Mouse (Mus musculus) myocyte (in vitro differentiated cells): Measurements from ENCODE around the gene Pspc1. TPM values are rescaled to one million over a fixed set of nuclear protein-coding genes. Genes with fewer than 3 reads are reported as not detected.

Experiments
- H3K27me3 ChIP-seq: one replicate; pipeline ENCODE4 v1.6.1; 2011; ENCODE audit not compliant: control insufficient read depth, insufficient read depth, insufficient read length
- H3K36me3 ChIP-seq: one replicate; pipeline ENCODE4 v1.6.1; 2011; ENCODE audit not compliant: control insufficient read depth, insufficient read depth
- H3K4me2 ChIP-seq: one replicate; pipeline ENCODE4 v1.6.1; 2011; ENCODE audit warnings: low read depth, control low read depth
- H3K4me3 ChIP-seq: one replicate; pipeline ENCODE4 v1.5.1; 2011; ENCODE audit warnings: mild to moderate bottlenecking, control low read depth, moderate library complexity
- H3K79me2 ChIP-seq: one replicate; pipeline ENCODE4 v1.6.1; 2011; ENCODE audit not compliant: control insufficient read depth, insufficient read depth
- H3ac ChIP-seq: one replicate; pipeline ENCODE4 v1.6.1; 2011; ENCODE audit not compliant: control insufficient read depth, insufficient read length
- CEBPB ChIP-seq: IDR thresholded peaks from 2 replicates; pipeline ENCODE4 v1.6.1; 2011; ENCODE audit warnings: mild to moderate bottlenecking, moderate library complexity; ENCODE audit not compliant: poor library complexity, insufficient read depth, severe bottlenecking
- E2F4 ChIP-seq: IDR thresholded peaks from one replicate; pipeline ENCODE4 v1.6.1; 2011; ENCODE audit warnings: mild to moderate bottlenecking, control low read depth, moderate library complexity; ENCODE audit not compliant: insufficient read depth
- MAX ChIP-seq: IDR thresholded peaks from one replicate; pipeline ENCODE4 v1.6.1; 2011; ENCODE audit warnings: low read depth, mild to moderate bottlenecking, control low read depth
- MYOD1 ChIP-seq, 3 experiments: IDR thresholded peaks; one replicate each; pipeline ENCODE4 v1.6.1; 2011; ENCODE audit warnings: control low read depth in 2 of 3, low read depth in 2 of 3, mild to moderate bottlenecking in 2 of 3, moderate library complexity in 1 of 3; ENCODE audit not compliant: insufficient read length in 2 of 3, control insufficient read depth in 1 of 3
- MYOG ChIP-seq, 3 experiments: IDR thresholded peaks; one replicate each; pipeline ENCODE4 v1.6.1; 2011; ENCODE audit warnings: control low read depth in 2 of 3, low read depth in 2 of 3, mild to moderate bottlenecking in 2 of 3; ENCODE audit not compliant: insufficient read length in 2 of 3, control insufficient read depth in 1 of 3, insufficient read depth in 1 of 3
- POLR2A ChIP-seq: IDR thresholded peaks from one replicate; pipeline ENCODE4 v1.6.1; 2011; ENCODE audit warnings: low read depth, mild to moderate bottlenecking, control low read depth, moderate library complexity; ENCODE audit not compliant: insufficient read length
- POLR2AphosphoS2 ChIP-seq: IDR thresholded peaks from one replicate; pipeline ENCODE4 v1.6.1; 2011; ENCODE audit warnings: low read depth, control low read depth; ENCODE audit not compliant: insufficient read length
- REST ChIP-seq: IDR thresholded peaks from one replicate; pipeline ENCODE4 v1.6.1; 2011; ENCODE audit warnings: mild to moderate bottlenecking, control low read depth, moderate library complexity; ENCODE audit not compliant: insufficient read depth, insufficient read length
- SRF ChIP-seq: IDR thresholded peaks from one replicate; pipeline ENCODE4 v1.6.1; 2011; ENCODE audit warnings: low read depth; ENCODE audit not compliant: control insufficient read depth, insufficient read length
- TCF12 ChIP-seq: IDR thresholded peaks from one replicate; pipeline ENCODE4 v1.6.1; 2011; ENCODE audit warnings: mild to moderate bottlenecking, control low read depth; ENCODE audit not compliant: poor library complexity, insufficient read depth, severe bottlenecking
- TCF3 ChIP-seq: IDR thresholded peaks from one replicate; pipeline ENCODE4 v1.6.1; 2011; ENCODE audit warnings: low read depth, control low read depth; ENCODE audit not compliant: insufficient read length
- USF1 ChIP-seq: IDR thresholded peaks from one replicate; pipeline ENCODE4 v1.6.1; 2011; ENCODE audit warnings: low read depth, mild to moderate bottlenecking, control low read depth, moderate library complexity
- polyA plus RNA-seq: library from polyadenylated mRNA; unstranded; fragments of >200 nt; fragmentation: generic; extraction: Trizol; gene quantifications from one replicate; pipeline ENCODE4 v1.2.1, GENCODE M21; 2012; ENCODE audit warnings: missing spikeins

Gene Pspc1
- polyA plus RNA-seq, 1 experiment = 9.6 TPM

DNA sequence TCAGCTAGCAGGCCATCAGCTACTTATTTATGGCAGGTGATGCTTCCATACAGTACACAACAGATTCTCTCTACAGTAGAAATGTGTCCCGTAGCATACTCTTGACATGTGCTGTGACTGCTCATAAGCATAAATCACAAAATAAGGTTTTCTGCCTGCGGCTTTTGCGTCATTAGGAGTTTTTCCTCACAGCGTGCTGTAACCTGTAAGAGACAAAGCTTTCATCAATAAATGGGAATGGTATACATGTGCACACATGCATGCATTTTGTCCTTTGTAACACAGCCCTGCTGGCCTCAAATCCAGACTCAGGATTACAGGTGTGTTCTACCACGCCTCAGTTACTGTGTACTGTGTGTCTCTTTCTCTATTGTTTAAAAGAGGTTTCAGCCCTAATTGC is 80.3 kb downstream of the Pspc1 start:
- TF ChIP-seq REST = no peak
- TF ChIP-seq CEBPB = no peak
- no peak for TF ChIP-seq E2F4
- TF ChIP-seq MAX = no peak
- no peak for TF ChIP-seq MYOG (IDR thresholded peaks at IDR 0.05; ENCODE audit: control insufficient read depth in 1 of 3, insufficient read depth in 1 of 3, insufficient read length in 2 of 3, low read depth in 2 of 3)
- TF ChIP-seq POLR2AphosphoS2 = no peak
- TF ChIP-seq TCF3 = no peak
- TF ChIP-seq MYOD1 (IDR thresholded peaks at IDR 0.05; ENCODE audit: control insufficient read depth in 1 of 3, insufficient read length in 2 of 3, low read depth in 2 of 3) = no peak
- TF ChIP-seq SRF = no peak
- Histone ChIP-seq H3K36me3 (peaks cover 68% of the 10 kb centered on the region), H3K4me3 (no peak overlapping the region), H3K27me3 (no peaks in the 10 kb centered on the region), H3K79me2 (no peaks in the 10 kb centered on the region), H3ac (no peak overlapping the region), H3K4me2 (no peak overlapping the region)

DNA sequence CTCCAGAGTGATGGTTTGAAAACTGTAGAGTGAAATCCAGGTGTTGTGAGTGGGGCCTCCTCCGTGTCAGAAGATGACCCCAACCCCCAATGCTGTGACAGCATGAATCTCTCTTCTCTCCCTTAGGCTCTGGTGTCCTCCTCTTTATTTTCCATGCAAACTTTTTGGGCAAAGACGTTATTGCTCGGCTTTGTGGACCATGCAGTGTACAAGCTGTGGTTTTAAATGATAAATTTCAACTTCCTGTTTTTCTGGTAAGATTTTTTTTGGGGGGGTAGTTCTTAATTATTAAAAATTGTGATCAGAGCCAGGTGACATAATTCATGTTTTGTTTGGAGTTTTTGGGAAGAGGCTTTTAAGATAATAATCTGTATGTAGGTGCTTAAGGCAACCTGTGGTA is 82.6 kb downstream of the Pspc1 start:
- Histone ChIP-seq H3K4me3 (no peak overlapping the region), H3K79me2 (no peaks in the 10 kb centered on the region), H3ac (no peak overlapping the region), H3K4me2 (no peak overlapping the region), H3K36me3 (peaks cover 87% of the 10 kb centered on the region), H3K27me3 (no peaks in the 10 kb centered on the region)
- TF ChIP-seq CEBPB (no peak), REST (no peak), POLR2A (no peak), TCF12 (no peak), MAX (no peak), USF1 (no peak), MYOG (IDR thresholded peaks at IDR 0.05; ENCODE audit: control insufficient read depth in 1 of 3, insufficient read depth in 1 of 3, insufficient read length in 2 of 3, low read depth in 2 of 3) (no peak), SRF (no peak), E2F4 (no peak), POLR2AphosphoS2 (no peak), TCF3 (no peak), MYOD1 (IDR thresholded peaks at IDR 0.05; ENCODE audit: control insufficient read depth in 1 of 3, insufficient read length in 2 of 3, low read depth in 2 of 3) (no peak)

DNA sequence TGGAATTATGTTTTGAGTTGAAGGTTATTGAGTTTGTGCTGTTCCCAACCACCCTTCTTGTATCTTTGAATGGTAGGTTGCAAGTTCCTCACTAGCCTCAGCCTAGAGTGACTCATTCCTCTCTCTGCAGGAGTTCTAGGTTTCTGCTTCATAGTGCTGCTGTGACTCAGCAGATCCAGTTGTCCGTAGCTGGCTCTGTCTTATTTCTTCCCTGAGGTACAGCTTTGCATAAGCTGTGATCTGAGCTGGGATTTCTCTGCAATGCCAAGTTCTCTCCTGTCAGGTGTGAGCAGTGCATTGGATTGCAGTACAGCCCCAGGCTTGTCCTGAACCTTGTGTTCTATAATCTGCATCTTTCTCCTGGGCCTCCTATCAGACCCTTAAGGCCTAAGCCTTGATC is 88.3 kb downstream of the Pspc1 start:
- Histone ChIP-seq H3K27me3 (no peaks in the 10 kb centered on the region), H3K4me3 (no peak overlapping the region), H3K4me2 (peak overlapping the region; percentile 16), H3ac (no peak overlapping the region), H3K79me2 (no peaks in the 10 kb centered on the region), H3K36me3 (peaks cover 72% of the 10 kb centered on the region)
- TF ChIP-seq USF1 (no peak), SRF (no peak), TCF3 (no peak), MYOD1 (IDR thresholded peaks at IDR 0.05; ENCODE audit: control insufficient read depth in 1 of 3, insufficient read length in 2 of 3, low read depth in 2 of 3) (no peak), MAX (no peak), CEBPB (no peak), POLR2AphosphoS2 (no peak), POLR2A (no peak), E2F4 (no peak), MYOG (IDR thresholded peaks at IDR 0.05; ENCODE audit: control insufficient read depth in 1 of 3, insufficient read depth in 1 of 3, insufficient read length in 2 of 3, low read depth in 2 of 3) (no peak), REST (no peak), TCF12 (no peak)

DNA sequence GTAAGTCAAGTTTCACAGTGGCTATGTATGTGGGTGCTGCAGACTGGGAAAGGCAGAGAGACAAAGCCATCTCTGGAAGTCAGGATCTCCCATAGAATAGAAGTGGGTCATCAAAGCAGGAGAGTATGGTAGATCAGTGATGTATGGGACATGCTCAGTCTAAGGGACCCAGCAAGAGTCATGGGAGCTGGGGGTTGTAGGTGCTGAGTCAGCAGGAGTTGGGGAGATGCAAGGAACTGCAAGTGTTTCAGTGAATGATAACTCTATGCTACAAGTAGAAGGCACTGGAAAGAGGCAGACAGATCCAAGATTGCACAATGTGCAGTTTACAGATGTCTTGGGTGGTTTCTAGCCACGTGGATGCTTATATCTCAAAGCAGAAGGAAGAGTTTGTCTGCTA is 89.0 kb downstream of the Pspc1 start:
- no peak for TF ChIP-seq MYOD1 (IDR thresholded peaks at IDR 0.05; ENCODE audit: control insufficient read depth in 1 of 3, insufficient read length in 2 of 3, low read depth in 2 of 3)
- TF ChIP-seq REST = no peak
- TF ChIP-seq POLR2AphosphoS2 = no peak
- no peak for TF ChIP-seq USF1
- TF ChIP-seq E2F4 = no peak
- TF ChIP-seq MAX = no peak
- TF ChIP-seq SRF = no peak
- no peak for TF ChIP-seq POLR2A
- TF ChIP-seq CEBPB = no peak
- TF ChIP-seq MYOG (IDR thresholded peaks at IDR 0.05; ENCODE audit: control insufficient read depth in 1 of 3, insufficient read depth in 1 of 3, insufficient read length in 2 of 3, low read depth in 2 of 3) = no peak
- TF ChIP-seq TCF3 = no peak

DNA sequence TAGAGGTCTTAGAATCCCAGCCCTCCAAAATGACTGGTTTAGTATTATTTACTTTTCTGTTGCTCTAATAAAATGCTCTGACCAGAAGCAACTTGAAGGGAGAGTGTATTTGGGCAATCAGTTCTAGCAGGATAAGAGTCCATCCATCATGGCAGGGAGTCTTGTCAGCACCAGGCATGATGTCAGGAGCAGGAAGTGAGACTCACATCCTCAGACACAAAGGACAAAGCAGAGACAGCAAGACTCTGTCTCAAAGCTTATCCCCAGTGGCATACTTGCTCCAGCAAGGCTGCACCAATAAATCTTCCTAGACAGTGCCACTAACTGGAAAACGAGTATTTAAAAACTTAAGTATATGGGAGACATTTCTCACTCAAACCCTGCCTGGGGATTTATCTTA is 92.7 kb downstream of the Pspc1 start:
- H3K4me2 ChIP-seq = no peak overlapping the region
- no peak overlapping the region for H3K4me3 ChIP-seq
- no peaks in the 10 kb centered on the region for H3K27me3 ChIP-seq
- H3K79me2 ChIP-seq = peaks cover 6% of the 10 kb centered on the region
- TF ChIP-seq E2F4 (no peak), TCF12 (no peak), POLR2A (no peak), TCF3 (no peak), POLR2AphosphoS2 (no peak), REST (no peak), MYOD1 (IDR thresholded peaks at IDR 0.05; ENCODE audit: control insufficient read depth in 1 of 3, insufficient read length in 2 of 3, low read depth in 2 of 3) (no peak), USF1 (no peak), SRF (no peak), CEBPB (no peak), MAX (no peak), MYOG (IDR thresholded peaks at IDR 0.05; ENCODE audit: control insufficient read depth in 1 of 3, insufficient read depth in 1 of 3, insufficient read length in 2 of 3, low read depth in 2 of 3) (no peak)
- no peak overlapping the region for H3ac ChIP-seq
- H3K36me3 ChIP-seq = peaks cover 51% of the 10 kb centered on the region

More for the DNA sequence above, 89.0 kb downstream of the Pspc1 start:
- Histone ChIP-seq H3K36me3 (peaks cover 69% of the 10 kb centered on the region), H3K79me2 (no peaks in the 10 kb centered on the region), H3ac (no peak overlapping the region), H3K27me3 (no peaks in the 10 kb centered on the region), H3K4me3 (no peak overlapping the region), H3K4me2 (no peak overlapping the region)

Other genes starting within 250 kb of the Pspc1 start
- 1.7 TPM for gene Cenpj, start 202.9 kb downstream of the Pspc1 start, polyA plus RNA-seq
- 10.1 TPM for gene Parp4, start 202.7 kb downstream of the Pspc1 start, polyA plus RNA-seq
- gene Mphosph8, start 110.1 kb downstream of the Pspc1 start, polyA plus RNA-seq = 9.7 TPM
- gene Zmym5, start 33.4 kb upstream of the Pspc1 start, polyA plus RNA-seq = 3.5 TPM
- 14.8 TPM for gene Zmym2, start 108.3 kb upstream of the Pspc1 start, polyA plus RNA-seq